Mouse (Mus musculus) ovary, adult 18-20 months (tissue): ENCODE data around the gene Rdh13.

Experiments
- DNase-seq: peaks from one replicate; pipeline ENCODE4 v3.0.0; 2022; ENCODE audit warnings: low spot score, mixed read lengths

The Rdh13 gene

DNA sequence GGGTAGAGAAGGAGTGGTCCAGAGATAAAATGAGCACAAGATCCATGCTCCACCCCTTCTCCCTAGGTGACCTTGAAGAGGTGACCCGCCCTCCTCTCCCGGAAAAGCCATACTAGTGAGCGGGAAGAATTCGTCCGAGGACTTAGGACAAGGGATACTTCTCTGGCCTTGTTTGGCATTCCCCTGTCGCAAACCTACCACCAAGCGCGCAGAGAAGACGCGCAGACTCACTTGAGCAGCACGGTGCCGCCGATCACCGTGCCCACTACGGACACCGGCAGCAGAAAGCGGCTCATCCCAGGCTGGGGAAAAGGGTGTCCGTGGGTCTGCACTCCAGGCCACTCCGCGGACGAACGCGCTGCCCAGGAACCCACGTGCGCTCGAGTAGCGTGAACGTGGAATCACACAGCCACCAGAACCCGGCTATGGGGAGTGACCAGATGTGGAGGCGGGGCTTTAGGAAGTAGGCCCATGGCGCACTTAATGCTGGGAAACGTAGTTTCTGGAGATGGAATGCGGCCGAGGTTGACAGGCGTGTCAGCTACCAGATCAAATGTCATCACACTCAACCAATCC is at the start of gene Rdh13:
Rdh13 (minus strand) TSS at position 434 of the 576 bp plus-strand sequence.
- DNase-seq: peak; percentile 74

DNA sequence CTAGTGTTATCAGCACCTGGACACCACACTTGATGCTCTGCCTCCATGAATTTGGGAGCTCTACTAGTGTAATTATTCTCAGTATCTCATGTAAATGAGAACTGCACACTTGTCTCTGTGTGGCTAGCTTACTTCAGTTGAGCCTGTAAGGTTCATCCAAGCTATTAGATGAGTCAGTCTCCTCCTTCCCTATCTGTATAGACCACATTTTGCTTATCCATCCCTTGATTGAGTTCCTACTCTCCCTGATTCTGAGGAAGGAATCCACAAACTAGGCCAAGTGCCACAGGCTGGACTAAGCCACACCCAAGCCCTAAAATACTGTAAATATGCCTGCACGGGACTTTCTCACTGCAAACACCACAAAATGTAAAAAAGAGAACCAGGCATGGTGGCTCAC is 48.5 kb upstream of the Rdh13 start:
- DNase-seq: no peak

DNA sequence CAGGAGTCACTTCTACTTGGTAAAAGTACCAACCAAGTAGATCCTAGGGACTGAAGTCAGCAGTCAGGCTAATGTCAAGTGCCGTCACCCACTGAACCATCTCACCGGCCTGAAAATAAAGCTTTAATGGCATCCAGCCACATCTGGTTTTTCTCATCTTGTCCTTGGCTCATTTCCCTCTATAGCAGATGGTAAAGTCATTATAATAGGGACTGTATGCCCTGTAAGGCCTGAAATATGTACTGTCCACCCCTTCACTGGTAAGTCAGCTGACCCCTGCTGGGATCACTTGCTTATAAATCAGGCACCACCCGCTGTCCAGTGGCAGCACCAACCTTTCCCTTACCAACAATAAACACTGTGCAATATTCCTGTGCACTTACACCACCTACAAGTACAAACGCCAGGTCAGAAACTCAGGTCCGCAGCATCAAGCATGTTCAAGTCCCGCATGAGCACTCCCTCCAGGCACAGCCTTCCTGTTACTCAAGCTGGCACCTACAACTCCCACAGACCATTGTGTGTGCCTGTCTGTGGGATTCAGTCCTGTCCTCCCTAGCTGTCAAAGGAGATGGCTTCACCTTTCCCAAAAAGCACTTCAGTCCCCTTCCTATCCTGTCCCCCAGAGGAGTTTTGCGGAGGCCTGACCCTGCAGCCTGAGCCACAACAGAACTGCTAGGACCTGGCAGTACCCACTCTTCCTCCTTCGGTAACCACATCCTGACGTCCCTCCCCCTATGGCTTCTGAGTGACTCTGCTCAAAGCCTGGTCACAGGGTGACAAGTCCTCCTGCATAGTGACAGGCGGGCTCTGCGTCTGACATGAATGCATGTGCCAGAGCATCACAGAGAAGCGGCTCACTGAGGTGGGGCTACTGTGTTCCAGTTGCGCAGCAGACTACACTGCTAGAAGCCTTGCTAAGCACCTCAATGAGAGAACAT is 47.1 kb upstream of the Rdh13 start:
- no peak for DNase-seq

DNA sequence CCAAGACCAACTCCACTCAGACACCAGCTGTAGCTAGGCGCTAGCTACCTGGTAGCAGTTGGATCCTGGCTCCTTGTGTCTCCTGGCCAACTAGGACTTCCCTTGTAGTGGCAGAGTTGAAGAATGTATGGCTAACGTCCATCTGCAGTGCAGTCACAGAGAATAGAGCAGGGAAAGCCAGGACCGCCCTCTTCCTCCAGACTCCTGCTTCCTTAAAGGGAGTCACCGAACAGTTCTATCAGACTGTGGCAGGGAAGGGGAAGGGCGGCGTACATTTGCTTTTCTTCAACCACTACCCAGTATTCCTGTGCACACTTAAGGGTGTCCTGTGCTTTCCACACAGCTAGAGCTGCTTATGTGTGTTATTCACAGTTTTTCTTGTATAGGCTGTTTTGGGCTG is 45.9 kb upstream of the Rdh13 start:
- no peak for DNase-seq

DNA sequence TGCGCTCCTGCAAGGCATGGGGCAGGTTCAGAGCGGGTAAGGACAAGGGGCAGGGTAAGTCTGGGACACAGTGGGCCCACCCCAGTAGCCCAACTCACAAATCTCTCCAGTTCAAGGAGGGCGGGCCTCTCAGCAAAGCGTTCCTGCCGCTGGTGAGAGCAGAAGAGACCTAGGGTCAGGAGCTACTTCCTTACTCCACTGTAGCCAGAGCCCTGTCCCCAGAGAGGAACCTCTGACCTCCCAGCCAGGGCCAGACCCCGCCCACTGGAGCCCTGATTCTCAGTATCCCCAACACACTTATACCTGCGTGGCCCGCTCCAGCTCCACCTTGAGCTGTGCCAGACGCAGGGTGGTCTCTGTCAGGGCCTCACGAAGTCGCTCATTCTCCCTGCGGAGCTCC is 36.8 kb upstream of the Rdh13 start:
- no peak for DNase-seq

DNA sequence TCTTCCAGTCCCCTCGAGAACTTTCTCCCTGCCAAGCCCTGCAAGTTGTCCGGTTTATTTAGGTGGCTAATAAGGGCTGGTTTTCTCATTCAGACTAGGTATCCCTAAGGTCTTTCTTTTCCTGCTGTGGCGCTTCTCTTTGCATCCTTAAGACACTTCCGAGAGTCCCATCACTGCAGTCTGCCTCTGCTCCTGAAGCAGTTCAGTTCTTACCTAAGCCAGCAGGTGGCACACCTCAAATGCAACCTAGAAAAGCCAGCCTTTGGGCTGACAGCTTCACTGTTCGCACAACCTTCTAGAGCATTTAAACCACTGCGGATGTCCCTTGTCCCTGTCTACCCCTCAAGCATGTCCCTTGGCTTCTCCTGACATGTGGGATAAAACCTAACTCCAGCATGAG is 34.2 kb upstream of the Rdh13 start:
- no peak for DNase-seq

DNA sequence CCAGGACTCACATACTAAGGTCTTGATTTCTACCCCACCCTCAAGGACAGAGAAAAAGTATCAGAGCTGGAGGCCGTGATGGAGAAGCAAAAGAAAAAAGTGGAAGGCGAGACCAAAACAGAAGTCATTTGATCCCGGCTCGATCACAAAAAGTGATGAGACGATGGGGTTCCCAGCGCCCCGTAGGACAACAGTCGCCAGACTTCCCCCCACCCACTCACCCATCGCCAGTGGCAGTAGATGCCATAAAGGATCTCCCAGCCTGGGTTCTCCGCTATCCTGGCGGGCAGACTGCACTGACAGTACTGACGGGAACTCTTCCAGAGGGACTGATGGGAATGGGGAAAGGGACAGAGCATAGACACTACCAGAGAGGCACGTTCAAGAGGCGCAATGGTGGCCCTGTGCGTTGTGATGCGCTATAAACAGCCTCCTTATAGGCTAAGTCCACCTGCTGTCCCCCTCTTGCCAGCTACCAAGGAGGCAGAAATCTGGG is 33.4 kb upstream of the Rdh13 start:
- DNase-seq: no peak

DNA sequence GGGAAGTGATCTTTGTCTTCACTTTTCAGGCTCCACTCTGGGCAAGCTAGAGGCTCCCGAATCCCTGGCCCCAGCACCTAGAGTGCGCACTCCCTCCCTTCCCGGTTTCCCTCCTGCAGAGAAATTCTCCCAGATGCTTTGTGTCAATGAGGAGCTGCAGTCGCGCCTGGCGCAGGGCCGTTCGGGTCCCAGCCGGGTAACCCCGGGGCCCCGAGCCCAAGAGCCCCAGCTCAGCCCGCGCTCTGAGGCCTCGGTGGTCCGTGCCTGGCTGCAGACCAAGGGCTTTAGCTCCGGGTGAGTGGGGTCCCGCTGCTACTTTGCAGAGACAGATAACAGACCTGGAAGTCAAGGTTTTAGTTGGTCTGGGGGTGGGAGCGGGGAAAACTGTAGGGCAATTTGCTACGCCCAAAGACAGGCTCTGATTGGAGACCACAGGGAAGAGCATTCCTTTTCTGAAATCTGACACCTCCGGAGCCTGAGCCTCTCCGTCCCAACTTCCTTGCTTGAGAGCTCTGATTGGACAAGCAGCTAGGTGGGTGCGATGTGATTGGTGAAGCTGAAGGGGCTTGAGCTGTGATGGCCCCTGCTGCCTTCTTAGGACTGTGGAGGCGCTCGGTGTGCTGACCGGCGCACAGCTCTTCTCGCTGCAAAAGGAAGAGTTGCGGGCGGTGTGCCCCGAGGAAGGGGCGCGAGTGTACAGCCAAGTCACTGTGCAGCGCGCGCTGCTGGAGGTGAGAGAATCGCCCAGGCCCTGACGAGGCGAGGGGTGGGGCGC is 32.8 kb upstream of the Rdh13 start:
- DNase-seq: peak; percentile 86

DNA sequence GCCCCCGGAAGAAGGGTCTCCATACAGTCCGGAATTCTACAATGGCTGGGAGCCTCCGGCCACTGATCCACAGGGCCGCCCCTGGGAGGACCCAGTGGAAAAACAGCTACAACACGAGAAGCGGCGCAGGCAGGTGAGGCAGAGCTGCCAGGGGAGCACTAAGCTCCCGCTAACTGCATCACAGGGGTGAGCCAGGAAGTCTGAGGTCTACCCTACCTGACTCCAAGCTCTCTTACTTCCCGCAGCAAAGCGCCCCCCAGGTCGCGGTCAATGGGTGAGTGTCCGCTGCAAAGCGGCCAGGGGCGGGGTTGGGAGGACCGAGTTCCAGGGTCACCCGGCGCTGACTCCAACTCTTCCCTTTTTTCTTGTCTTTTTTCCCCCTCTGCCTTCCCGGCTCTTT is 28.5 kb upstream of the Rdh13 start:
- no peak for DNase-seq

DNA sequence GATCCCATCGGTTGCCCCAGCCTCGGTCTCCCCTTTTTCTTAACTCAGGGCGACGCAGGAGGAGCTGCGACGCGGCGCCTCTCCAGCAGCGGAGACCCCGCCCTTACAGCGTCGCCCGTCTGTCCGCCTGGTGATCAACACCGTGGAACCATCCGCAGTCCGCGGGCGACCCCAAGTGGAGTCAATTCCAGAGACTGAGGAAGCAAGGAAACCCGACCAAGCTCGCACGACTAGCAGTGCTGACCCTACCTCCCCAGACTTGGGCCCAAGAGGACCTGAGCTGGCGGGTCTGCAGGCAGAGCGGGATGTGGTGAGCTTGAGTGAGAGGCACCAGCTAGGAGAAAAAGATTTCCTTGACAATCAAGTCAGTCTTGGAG is 25.7 kb upstream of the Rdh13 start:
- DNase-seq: peak; percentile 66

DNA sequence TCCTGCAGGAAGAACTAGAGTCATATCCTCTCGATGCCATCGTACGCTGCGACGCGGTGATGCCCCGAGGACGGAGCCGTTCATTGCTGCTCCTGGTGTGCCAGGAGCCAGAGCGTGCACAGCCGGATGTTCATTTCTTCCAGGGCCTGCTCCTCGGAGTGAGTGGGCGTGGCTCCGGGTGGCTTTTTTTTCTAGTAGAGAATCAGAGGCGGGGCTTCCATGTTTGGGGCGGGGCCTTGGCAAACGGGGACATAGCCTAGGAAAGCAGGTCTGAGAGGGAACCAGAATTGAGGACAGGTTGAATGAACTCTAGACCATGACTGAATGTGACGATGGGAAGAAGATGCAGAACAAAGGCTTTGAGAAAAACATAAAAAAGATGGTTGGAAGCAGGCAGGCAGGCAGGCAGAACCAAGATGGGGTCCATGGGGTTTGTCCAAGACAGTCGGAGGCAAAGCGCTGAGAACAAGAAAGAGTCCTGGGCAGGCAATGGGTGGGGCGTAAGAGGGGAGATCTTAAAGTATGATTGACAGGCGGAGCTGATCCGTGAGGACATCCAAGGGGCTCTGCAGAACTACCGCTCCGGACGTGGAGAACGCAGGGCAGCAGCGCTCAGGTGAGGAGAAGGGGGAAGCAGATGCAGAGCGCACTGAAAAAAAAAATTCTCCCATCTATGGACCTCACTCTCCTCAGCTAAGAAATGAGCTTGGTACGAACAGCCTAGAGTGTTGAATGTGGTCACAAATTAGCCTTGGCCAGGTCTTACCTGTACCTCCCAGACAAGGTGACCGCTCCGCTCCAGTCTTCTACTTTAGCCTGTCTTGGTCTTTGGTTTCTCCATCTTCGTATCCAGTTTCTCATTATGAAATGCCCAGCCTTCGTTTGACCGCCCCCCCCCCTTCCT is 25.1 kb upstream of the Rdh13 start:
- no peak for DNase-seq

DNA sequence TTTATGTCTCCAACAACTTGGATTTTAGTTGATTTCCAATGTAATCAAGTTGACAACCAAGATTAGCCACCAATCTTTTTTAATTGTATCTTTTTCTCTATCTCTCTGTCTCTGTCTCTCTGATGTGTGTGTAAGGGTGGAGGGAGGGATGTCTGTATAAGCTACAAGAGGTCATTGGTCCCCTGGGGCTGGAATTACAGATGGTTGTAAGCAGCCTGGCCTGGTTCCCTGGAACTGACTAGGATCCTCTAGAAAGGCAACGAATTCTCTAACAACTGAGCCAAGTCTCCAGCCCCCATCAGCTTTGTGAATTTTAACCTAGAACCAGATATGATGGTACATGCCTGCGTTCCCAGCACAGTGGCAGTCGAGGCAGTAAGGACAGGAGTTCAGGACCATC is 22.4 kb upstream of the Rdh13 start:
- no peak for DNase-seq

DNA sequence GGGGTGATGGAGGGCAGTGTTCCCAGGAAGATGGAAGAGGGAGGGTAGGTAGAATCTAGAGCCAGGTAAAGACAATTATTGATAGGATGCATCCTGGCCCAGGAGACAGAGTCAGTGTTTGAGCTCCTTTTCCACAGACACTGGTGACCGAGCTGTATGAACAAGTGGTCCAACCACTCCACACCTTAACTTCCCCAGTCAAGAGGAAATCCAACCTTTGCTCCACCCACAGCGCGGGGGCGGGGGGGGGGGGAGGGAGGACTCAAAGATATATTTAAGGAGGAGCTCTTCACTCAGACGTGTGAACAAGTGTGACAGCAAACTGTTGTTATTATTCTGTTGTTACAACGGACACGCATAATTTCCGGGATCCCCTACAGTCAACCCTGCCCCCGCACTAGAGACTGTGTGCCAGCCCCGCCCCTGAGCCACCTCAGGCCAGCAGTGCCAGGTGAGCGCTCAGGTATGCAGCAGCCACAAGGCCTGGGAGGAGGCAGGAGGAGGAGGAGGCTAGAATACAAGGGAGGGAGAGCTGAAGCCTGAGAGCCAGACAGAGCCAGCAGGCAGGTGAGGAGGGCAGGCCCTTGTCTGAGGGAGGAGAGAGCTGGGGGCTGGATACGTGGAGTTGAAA is 18.9 kb upstream of the Rdh13 start:
- DNase-seq: peak; percentile 39

DNA sequence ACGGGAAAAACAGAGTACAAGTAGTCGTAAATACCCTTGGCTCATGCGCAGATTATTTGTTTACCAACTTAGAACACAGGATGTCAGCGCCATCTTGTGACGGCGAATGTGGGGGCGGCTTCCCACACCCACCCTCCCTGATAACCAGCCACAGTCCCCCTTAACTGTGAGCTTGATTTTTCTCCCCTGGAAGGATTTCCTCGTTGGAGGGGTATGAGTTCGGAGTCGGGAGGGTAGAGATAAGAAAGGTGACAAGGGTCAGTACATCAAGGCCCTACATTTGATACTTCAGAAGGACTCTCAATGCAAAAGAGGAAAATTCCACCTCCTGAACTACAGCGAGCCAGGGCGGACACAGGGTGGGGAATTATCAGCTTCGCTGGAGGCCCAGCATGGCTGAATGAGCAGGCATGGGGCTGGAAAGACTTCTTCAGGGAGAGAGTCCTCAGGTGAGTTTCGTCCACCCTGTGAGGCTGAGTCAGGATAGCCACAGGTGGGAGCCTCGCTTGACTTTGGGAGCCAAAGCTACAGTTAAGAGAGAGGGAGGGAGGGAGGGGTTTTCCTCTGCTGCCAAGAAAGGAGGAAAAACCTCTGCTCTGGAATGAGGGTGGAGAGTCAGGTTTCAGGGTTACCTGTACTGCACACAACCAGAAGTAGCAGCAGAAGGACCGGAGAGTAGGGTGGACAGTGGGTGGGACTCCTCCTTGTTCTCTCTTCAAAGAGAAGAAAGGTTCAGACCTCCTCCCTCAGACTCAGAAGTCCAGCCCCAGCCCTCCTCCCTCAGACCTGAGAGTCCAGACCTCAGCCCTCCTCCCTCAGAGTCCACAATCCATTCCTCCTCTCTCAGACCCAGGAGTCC is 15.4 kb upstream of the Rdh13 start, which contains the start of gene Eps8l1:
Eps8l1 (plus strand) TSS at position 99 of the 859 bp plus-strand sequence.
- no peak for DNase-seq

DNA sequence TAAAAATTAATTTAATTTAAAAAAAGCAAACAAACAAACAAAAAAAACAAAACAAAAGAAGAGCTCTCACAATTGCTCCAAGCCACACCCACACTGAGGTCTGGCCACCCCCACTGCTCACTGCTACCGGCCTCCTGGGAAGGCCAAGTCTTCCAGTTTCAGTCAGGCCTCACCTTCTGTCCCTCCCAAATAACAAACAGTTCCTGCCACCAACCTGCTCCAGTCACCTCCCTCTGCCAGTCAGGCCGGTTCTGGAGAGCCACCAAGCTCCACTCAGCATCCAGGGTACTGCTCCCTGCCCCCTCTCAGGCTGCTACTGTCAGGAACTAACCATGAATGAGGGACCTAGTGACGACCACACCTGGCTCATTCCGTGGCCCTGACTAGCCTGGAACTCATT is 7.2 kb upstream of the Rdh13 start:
- no peak for DNase-seq

DNA sequence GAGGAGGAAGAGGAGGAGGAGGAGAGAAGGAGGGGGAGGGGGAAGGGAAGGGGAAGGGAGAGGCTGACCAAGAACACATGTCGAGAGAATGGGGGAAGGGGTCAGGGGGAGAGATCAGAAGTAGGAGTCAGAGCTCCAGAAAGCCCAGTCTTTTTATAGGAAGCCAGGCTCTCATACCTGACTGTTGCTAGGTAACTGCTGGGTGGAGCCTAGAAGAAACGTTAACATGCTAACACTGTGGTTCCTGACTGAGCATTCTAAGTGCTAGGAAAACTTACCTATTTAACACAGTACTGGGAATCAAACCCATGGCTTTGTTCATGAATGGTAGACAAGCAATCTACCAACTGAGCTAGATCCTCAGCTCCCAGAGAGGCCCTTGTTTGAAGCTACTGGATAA is 3.8 kb upstream of the Rdh13 start:
- no peak for DNase-seq

DNA sequence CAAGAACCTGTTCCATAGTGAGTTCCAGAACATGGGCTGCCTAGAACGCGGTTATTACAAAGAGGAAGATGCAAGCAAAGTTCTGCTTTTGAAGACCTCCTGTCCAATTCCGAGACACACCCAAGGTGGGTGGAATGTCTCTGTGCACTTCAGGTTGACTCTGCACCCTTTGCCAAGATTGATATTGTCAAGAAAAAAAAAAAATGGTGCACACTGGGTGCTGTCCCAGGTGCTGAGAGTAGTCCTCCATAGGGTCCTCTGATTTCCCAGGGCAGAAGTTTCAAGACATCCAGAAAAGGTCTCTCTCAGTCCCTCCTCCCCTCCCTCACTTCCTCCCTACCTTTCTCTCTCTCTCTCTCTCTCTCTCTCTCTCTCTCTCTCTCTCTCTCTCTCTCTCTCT is 3.0 kb upstream of the Rdh13 start:
- DNase-seq: no peak

DNA sequence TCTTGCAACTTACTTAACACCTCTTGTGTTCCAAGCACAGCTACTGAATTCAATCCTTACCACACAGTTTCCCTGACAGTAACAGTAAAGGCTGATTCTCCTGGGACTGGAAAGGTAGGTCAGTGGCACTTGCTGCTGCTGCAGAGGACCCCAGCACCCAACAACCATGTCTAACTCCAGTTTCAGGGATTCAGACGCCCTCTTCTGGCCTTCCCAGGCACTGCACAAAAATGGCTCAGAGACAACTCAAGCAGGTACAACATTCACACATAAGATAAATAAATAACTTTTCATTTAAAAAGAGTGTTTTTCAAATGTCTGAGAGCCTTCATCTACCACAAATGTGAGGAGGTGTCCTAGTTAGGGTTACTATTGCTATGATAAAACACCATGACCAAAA is 1.7 kb upstream of the Rdh13 start:
- DNase-seq: no peak

DNA sequence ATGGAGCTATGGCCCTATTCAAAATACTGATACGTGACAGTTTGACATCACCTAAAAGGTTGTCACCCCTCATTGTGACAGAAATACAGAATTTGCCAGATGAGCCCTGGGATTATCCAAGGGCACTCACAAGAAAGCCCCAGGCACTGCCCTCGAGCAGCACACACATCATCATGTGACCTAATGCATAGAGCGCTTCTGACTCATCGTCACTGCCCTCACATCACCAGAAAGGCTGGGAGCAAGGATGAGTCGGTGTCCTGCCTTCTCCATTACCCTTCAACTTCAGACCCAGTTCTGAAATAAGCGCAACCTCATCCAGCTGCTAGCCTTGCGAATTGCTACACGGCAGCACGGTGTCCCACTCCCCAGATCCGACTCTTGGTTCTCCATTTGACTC is 4.9 kb downstream of the Rdh13 start:
- no peak for DNase-seq

DNA sequence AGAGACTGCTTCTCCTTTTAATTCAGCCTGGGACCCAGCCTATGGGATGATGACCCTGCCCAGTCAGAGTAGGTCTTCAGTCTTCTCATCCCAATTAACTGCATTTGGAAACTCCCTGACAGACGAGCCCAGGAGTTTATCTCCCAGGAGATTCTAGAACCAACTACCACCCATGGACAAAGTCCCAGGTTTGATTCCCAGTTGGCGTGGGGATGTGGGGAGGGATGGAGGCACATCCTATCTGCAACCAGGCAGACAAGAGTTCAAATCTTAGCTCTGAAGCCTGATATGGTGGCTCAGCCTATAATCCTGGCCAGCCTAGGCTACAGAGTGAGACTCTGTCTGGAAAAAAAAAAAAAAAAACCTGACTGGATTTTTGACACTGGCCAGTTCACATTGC is 7.7 kb downstream of the Rdh13 start:
- no peak for DNase-seq
